Mouse (Mus musculus): Measurements from ENCODE around the gene Cdk6. TPM values are rescaled to one million over a fixed set of nuclear protein-coding genes. Genes with fewer than 3 reads are reported as not detected.

Gene Cdk6
- polyA plus RNA-seq, 1 experiment = 8.9 TPM

DNA sequence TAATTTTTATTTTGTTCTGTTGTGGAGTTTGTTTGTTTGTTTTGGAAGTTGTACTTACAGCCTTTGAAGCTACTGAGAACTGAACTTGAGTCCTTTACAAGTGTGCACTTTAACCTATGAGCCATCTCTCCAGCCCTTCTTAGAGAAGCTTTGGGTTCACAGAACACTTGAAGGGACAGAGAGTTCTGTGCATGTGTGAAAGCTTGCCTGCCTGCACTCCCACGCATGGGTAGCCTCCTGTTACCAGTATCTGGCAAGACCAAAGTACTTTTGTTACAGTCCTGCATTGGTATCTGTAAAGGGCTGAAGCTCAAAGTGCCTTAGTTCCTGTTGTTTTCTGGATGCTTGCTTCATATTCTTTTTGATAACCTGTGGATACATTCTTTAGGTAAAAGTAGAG is 204.9 kb downstream of the Cdk6 start:
- Histone ChIP-seq H3ac (ENCODE audit: control insufficient read depth, insufficient read length) (no peak overlapping the region), H3K36me3 (ENCODE audit: control insufficient read depth, insufficient read depth) (no peaks in the 10 kb centered on the region), H3K4me2 (ENCODE audit: low read depth) (no peak overlapping the region), H3K79me2 (ENCODE audit: control insufficient read depth, insufficient read depth) (peaks cover 73% of the 10 kb centered on the region), H3K4me3 (no peak overlapping the region), H3K27me3 (ENCODE audit: control insufficient read depth, insufficient read depth, insufficient read length) (no peaks in the 10 kb centered on the region)
- TF ChIP-seq POLR2A (IDR thresholded peaks at IDR 0.05; ENCODE audit: insufficient read length, low read depth) (no peak), POLR2AphosphoS2 (IDR thresholded peaks at IDR 0.05; ENCODE audit: insufficient read length, low read depth) (no peak), MYOD1 (IDR thresholded peaks at IDR 0.05; ENCODE audit: control insufficient read depth in 1 of 3, insufficient read length in 2 of 3, low read depth in 2 of 3) (no peak), REST (IDR thresholded peaks at IDR 0.05; ENCODE audit: insufficient read depth, insufficient read length) (no peak)

DNA sequence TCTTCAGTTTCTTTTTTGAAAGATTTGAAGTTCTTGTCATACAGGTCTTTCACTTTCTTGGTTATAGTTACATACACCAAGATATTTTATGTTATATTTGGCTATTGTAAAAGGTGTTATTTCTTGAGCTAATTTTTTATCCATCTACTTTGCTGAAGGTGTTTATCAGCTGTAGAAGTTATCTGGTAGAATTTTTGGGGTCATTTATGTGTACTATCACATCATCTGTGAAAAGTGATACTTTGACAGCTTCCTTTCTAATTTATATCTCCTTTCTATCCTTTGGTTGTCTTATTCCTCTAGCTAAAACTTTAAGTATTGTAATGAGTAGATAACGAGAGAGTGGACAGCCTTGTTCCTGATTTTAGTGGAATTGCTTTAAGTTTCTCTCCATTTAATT is 210.2 kb downstream of the Cdk6 start:
- H3K4me2 ChIP-seq (ENCODE audit: low read depth) = no peak overlapping the region
- H3K27me3 ChIP-seq (ENCODE audit: control insufficient read depth, insufficient read depth, insufficient read length) = no peaks in the 10 kb centered on the region
- H3ac ChIP-seq (ENCODE audit: control insufficient read depth, insufficient read length) = no peak overlapping the region
- no peak overlapping the region for H3K4me3 ChIP-seq
- peaks cover 89% of the 10 kb centered on the region for H3K79me2 ChIP-seq (ENCODE audit: control insufficient read depth, insufficient read depth)
- H3K36me3 ChIP-seq (ENCODE audit: control insufficient read depth, insufficient read depth) = no peaks in the 10 kb centered on the region
- TF ChIP-seq MYOD1 (IDR thresholded peaks at IDR 0.05; ENCODE audit: control insufficient read depth in 1 of 3, insufficient read length in 2 of 3, low read depth in 2 of 3) = no peak
- no peak for TF ChIP-seq SRF (IDR thresholded peaks at IDR 0.05; ENCODE audit: control insufficient read depth, insufficient read length, low read depth)
- TF ChIP-seq TCF12 (IDR thresholded peaks at IDR 0.05; ENCODE audit: insufficient read depth, poor library complexity, severe bottlenecking) = no peak
- TF ChIP-seq USF1 (IDR thresholded peaks at IDR 0.05; ENCODE audit: low read depth) = no peak
- TF ChIP-seq MYOG (IDR thresholded peaks at IDR 0.05; ENCODE audit: control insufficient read depth in 1 of 3, insufficient read depth in 1 of 3, insufficient read length in 2 of 3, low read depth in 2 of 3) = no peak
- TF ChIP-seq POLR2AphosphoS2 (IDR thresholded peaks at IDR 0.05; ENCODE audit: insufficient read length, low read depth) = no peak
- no peak for TF ChIP-seq POLR2A (IDR thresholded peaks at IDR 0.05; ENCODE audit: insufficient read length, low read depth)
- TF ChIP-seq CEBPB (IDR thresholded peaks at IDR 0.05; ENCODE audit: insufficient read depth, poor library complexity, severe bottlenecking) = no peak
- no peak for TF ChIP-seq E2F4 (IDR thresholded peaks at IDR 0.05; ENCODE audit: insufficient read depth)
- no peak for TF ChIP-seq MAX (IDR thresholded peaks at IDR 0.05; ENCODE audit: low read depth)
- no peak for TF ChIP-seq REST (IDR thresholded peaks at IDR 0.05; ENCODE audit: insufficient read depth, insufficient read length)

DNA sequence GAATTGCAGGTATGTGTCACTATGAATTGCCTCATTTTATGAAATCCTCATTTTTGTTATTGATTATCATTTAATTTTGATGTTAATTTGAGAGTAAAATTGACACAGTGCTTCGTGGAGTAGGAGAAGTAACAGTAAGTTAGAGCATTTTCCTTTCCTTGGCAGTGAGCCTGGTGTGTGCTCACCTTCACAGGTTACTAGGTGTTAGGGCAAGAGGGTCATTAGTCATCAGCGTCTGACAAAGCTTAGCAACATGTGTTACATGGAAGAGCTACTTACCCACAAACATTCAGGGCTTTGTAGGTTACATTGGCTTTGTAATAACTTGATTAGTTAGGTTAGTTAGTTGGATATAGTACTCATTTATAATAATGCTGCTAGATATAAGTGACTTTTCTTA is 212.9 kb downstream of the Cdk6 start:
- TF ChIP-seq CEBPB (IDR thresholded peaks at IDR 0.05; ENCODE audit: insufficient read depth, poor library complexity, severe bottlenecking) (no peak), SRF (IDR thresholded peaks at IDR 0.05; ENCODE audit: control insufficient read depth, insufficient read length, low read depth) (no peak), TCF3 (IDR thresholded peaks at IDR 0.05; ENCODE audit: insufficient read length, low read depth) (no peak), POLR2AphosphoS2 (IDR thresholded peaks at IDR 0.05; ENCODE audit: insufficient read length, low read depth) (no peak), REST (IDR thresholded peaks at IDR 0.05; ENCODE audit: insufficient read depth, insufficient read length) (no peak), MYOG (IDR thresholded peaks at IDR 0.05; ENCODE audit: control insufficient read depth in 1 of 3, insufficient read depth in 1 of 3, insufficient read length in 2 of 3, low read depth in 2 of 3) (no peak), USF1 (IDR thresholded peaks at IDR 0.05; ENCODE audit: low read depth) (no peak), MYOD1 (IDR thresholded peaks at IDR 0.05; ENCODE audit: control insufficient read depth in 1 of 3, insufficient read length in 2 of 3, low read depth in 2 of 3) (no peak)
- Histone ChIP-seq H3ac (ENCODE audit: control insufficient read depth, insufficient read length) (no peak overlapping the region), H3K4me3 (no peak overlapping the region), H3K36me3 (ENCODE audit: control insufficient read depth, insufficient read depth) (peaks cover 15% of the 10 kb centered on the region), H3K4me2 (ENCODE audit: low read depth) (no peak overlapping the region), H3K79me2 (ENCODE audit: control insufficient read depth, insufficient read depth) (peaks cover 62% of the 10 kb centered on the region), H3K27me3 (ENCODE audit: control insufficient read depth, insufficient read depth, insufficient read length) (no peaks in the 10 kb centered on the region)

- no peak within 1 kb of the TSS for H3K4me3 ChIP-seq
- no peak within 1 kb of the TSS for H3K4me2 ChIP-seq (ENCODE audit: low read depth)
- H3K36me3 ChIP-seq (ENCODE audit: control insufficient read depth, insufficient read depth) = peaks cover 52% of the 10 kb centered on the region
- TF ChIP-seq USF1 (IDR thresholded peaks at IDR 0.05; ENCODE audit: low read depth) (no peak), POLR2AphosphoS2 (IDR thresholded peaks at IDR 0.05; ENCODE audit: insufficient read length, low read depth) (no peak), MAX (IDR thresholded peaks at IDR 0.05; ENCODE audit: low read depth) (no peak), MYOG (IDR thresholded peaks at IDR 0.05; ENCODE audit: control insufficient read depth in 1 of 3, insufficient read depth in 1 of 3, insufficient read length in 2 of 3, low read depth in 2 of 3) (no peak), REST (IDR thresholded peaks at IDR 0.05; ENCODE audit: insufficient read depth, insufficient read length) (no peak), SRF (IDR thresholded peaks at IDR 0.05; ENCODE audit: control insufficient read depth, insufficient read length, low read depth) (no peak), POLR2A (IDR thresholded peaks at IDR 0.05; ENCODE audit: insufficient read length, low read depth) (no peak), TCF12 (IDR thresholded peaks at IDR 0.05; ENCODE audit: insufficient read depth, poor library complexity, severe bottlenecking) (no peak), E2F4 (IDR thresholded peaks at IDR 0.05; ENCODE audit: insufficient read depth) (no peak), MYOD1 (IDR thresholded peaks at IDR 0.05; ENCODE audit: control insufficient read depth in 1 of 3, insufficient read length in 2 of 3, low read depth in 2 of 3) (no peak), CEBPB (IDR thresholded peaks at IDR 0.05; ENCODE audit: insufficient read depth, poor library complexity, severe bottlenecking) (no peak), TCF3 (IDR thresholded peaks at IDR 0.05; ENCODE audit: insufficient read length, low read depth) (no peak)
- no peak within 1 kb of the TSS for H3ac ChIP-seq (ENCODE audit: control insufficient read depth, insufficient read length)
- H3K27me3 ChIP-seq (ENCODE audit: control insufficient read depth, insufficient read depth, insufficient read length) = no peaks in the 10 kb centered on the region
- H3K79me2 ChIP-seq (ENCODE audit: control insufficient read depth, insufficient read depth) = no peaks in the 10 kb centered on the region
These were observed 230.0 kb downstream of the Cdk6 start, which contains the start of gene 1700109H08Rik for GRCm38 (mm10) chr5:3571266-3571665. TSS of gene 1700109H08Rik (plus strand) at chr5:3571566.

- Histone ChIP-seq H3K36me3 (ENCODE audit: control insufficient read depth, insufficient read depth) (peaks cover 68% of the 10 kb centered on the region), H3K4me3 (no peak overlapping the region), H3ac (ENCODE audit: control insufficient read depth, insufficient read length) (no peak overlapping the region), H3K4me2 (ENCODE audit: low read depth) (no peak overlapping the region), H3K79me2 (ENCODE audit: control insufficient read depth, insufficient read depth) (no peaks in the 10 kb centered on the region), H3K27me3 (ENCODE audit: control insufficient read depth, insufficient read depth, insufficient read length) (no peaks in the 10 kb centered on the region)
- TF ChIP-seq MAX (IDR thresholded peaks at IDR 0.05; ENCODE audit: low read depth) (no peak), TCF3 (IDR thresholded peaks at IDR 0.05; ENCODE audit: insufficient read length, low read depth) (no peak)
These were observed 233.5 kb downstream of the Cdk6 start for GRCm38 (mm10) chr5:3574825-3575224.

Data from myocyte (in vitro differentiated cells).